Mouse (Mus musculus) hindbrain, postnatal 0 days (tissue): ENCODE results near the gene Nrbf2. TPM values are rescaled to one million over a fixed set of nuclear protein-coding genes. Genes with fewer than 3 reads are reported as not detected.
A peak's percentile ranks its signal among the peaks of the same experiment; 100 is the strongest.

ENCODE experiments used
- ATAC-seq: fragments of 200-750 bp; cut with Nextera tagmentation; 2 replicates; pipeline ENCODE4 v1.8.0; 2017; ENCODE audit warnings: mild to moderate bottlenecking, moderate TSS enrichment, moderate library complexity
- DNase-seq: peaks from one replicate; pipeline ENCODE4 v3.0.0-alpha.2; 2015; ENCODE audit warnings: low spot score
- H3K27ac ChIP-seq: fragments of 300-500 bp; sonication (generic); 2 replicates; pipeline ENCODE4 v1.5.1; 2014; ENCODE audit warnings: mild to moderate bottlenecking
- H3K27me3 ChIP-seq: fragments of 300-500 bp; sonication (generic); 2 replicates; pipeline ENCODE4 v1.6.1; 2014; ENCODE audit warnings: low read length, mixed read lengths; ENCODE audit not compliant: insufficient read depth
- H3K36me3 ChIP-seq: fragments of 300-500 bp; sonication (generic); 2 replicates; pipeline ENCODE4 v1.6.1; 2014; ENCODE audit warnings: low read length, mixed read lengths; ENCODE audit not compliant: insufficient read depth
- H3K4me1 ChIP-seq: fragments of 300-500 bp; sonication (generic); 2 replicates; pipeline ENCODE4 v1.6.1; 2014; ENCODE audit warnings: antibody characterized with exemption, low read length, mixed read lengths; ENCODE audit not compliant: insufficient read depth
- H3K4me2 ChIP-seq: fragments of 300-500 bp; sonication (generic); 2 replicates; pipeline ENCODE4 v1.6.1; 2014; ENCODE audit warnings: low read depth, mild to moderate bottlenecking, low read length, moderate library complexity, mixed read lengths
- H3K4me3 ChIP-seq: fragments of 300-500 bp; sonication (generic); 2 replicates; pipeline ENCODE4 v1.5.1; 2014; ENCODE audit warnings: low read length
- H3K9ac ChIP-seq: fragments of 300-500 bp; sonication (generic); replicated peaks from 2 replicates; pipeline ENCODE4 v1.6.1; 2014; ENCODE audit warnings: mild to moderate bottlenecking, low read length, moderate library complexity, mixed read lengths
- H3K9me3 ChIP-seq: fragments of 300-500 bp; sonication (generic); 2 replicates; pipeline ENCODE4 v1.6.1; 2016; ENCODE audit warnings: low read length, mixed read lengths
- CTCF ChIP-seq: IDR thresholded peaks from 2 replicates; pipeline ENCODE4 v1.5.1; 2016; ENCODE audit warnings: antibody characterized with exemption, control low read depth, low read depth
- WGBS: fragments of 180-500 bp; shearing (Covaris S2); extraction: QIAGEN DNeasy Blood & Tissue Kit; methylation state at CpG from one replicate; pipeline ENCODE4 v1.1.7; 2014; 5-methylcytosine and 5-hydroxymethylcytosine counted together
- polyA plus RNA-seq: library from polyadenylated mRNA; unstranded; fragments of >200 nt; fragmentation: Nextera tagmentation; extraction: Ambion mirVana; gene quantifications from 2 replicates; pipeline ENCODE4 v1.2.1, GENCODE M21; 2015
- total RNA-seq: library from RNA; depleted of rRNA; stranded (reverse); fragments of >200 nt; gene quantifications from 2 replicates; pipeline ENCODE4 v1.2.3, GENCODE M21; 2014

The Nrbf2 gene
- total and polyA plus RNA-seq, 2 experiments from 2014 or later: 10.6 to 33.9 TPM

DNA sequence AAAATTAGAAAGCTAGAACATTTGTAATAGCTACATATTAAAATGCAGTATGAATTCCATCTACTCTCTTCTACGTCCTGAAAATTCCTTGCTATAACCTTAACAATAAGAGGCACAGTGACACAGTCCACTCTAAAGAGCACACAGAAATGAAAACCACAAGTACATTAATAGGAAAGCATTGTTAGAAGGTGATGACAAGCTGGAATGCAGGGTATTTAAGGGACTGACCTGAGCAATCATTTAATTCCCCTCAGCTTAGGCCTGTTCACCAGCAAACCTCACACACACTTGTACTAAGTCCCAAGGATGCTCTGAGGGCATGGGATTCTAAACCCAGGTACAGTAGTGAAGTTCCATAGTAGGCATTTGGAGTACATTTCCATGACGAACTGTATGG is 2.6 kb downstream of the Nrbf2 start:
- Histone ChIP-seq H3K27me3 (no peaks in the 10 kb centered on the region), H3K4me1 (peaks cover 16% of the 10 kb centered on the region), H3K27ac (no peak overlapping the region), H3K4me3 (no peak overlapping the region), H3K9me3 (no peaks in the 10 kb centered on the region), H3K36me3 (no peaks in the 10 kb centered on the region), H3K9ac (no peak overlapping the region), H3K4me2 (no peak overlapping the region)
- TF ChIP-seq CTCF: no peak
- DNase-seq (no peak), ATAC-seq (no peak)
- 84% methylated on average over 2 of the region's 2 CpGs for WGBS

DNA sequence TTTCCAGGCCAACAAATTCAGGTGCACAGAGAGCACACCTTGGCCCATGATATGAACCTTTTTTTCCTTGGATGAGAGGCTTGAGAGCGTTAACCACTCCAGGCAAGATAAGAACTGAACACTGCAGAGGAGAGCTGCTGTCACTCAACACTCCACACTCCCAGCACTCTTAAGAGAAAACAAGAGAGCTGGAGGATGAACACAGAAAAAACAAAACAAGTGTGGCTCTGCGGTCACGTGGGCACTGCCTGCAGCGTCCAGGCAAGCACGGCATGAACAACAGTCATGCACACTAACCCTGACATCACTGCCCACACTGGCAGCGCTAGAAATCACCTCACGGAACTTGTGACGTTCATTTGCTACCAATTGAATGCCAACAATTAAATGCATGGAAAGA is 3.3 kb downstream of the Nrbf2 start:
- Histone ChIP-seq H3K9ac (no peak overlapping the region), H3K36me3 (no peaks in the 10 kb centered on the region), H3K27ac (no peak overlapping the region), H3K27me3 (no peaks in the 10 kb centered on the region), H3K4me1 (peaks cover 16% of the 10 kb centered on the region), H3K4me2 (no peak overlapping the region), H3K9me3 (no peaks in the 10 kb centered on the region), H3K4me3 (no peak overlapping the region)
- ATAC-seq (no peak), DNase-seq (no peak)
- WGBS: 73% methylated on average over 8 of the region's 8 CpGs
- TF ChIP-seq CTCF: no peak

DNA sequence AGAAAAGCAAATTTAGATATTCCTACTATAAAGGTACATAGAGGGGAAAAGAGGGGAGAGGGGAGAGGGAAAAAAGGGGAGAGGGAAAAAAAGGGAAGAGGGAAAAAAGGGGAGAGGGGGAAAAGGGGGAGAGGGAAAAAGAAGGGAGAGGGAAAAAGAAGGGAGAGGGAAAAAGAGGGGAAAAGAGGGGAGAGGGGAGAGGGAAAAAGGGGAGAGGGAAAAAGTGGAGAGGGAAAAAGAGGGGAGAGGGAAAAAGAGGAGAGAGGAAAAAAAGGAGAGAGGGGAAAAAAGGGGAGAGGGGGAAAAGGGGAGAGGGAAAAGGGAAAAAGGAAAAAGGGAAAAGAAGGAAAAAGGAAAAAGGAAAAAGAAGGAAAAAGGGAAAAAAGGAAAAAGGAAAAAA is 9.2 kb downstream of the Nrbf2 start:
- no peak overlapping the region for H3K9ac ChIP-seq
- H3K4me2 ChIP-seq: no peak overlapping the region
- H3K4me1 ChIP-seq: no peaks in the 10 kb centered on the region
- H3K27ac ChIP-seq: no peak overlapping the region
- no peaks in the 10 kb centered on the region for H3K27me3 ChIP-seq
- no peaks in the 10 kb centered on the region for H3K9me3 ChIP-seq
- H3K4me3 ChIP-seq: no peak overlapping the region
- TF ChIP-seq CTCF: no peak
- no peaks in the 10 kb centered on the region for H3K36me3 ChIP-seq
- DNase-seq (no peak), ATAC-seq (no peak)

DNA sequence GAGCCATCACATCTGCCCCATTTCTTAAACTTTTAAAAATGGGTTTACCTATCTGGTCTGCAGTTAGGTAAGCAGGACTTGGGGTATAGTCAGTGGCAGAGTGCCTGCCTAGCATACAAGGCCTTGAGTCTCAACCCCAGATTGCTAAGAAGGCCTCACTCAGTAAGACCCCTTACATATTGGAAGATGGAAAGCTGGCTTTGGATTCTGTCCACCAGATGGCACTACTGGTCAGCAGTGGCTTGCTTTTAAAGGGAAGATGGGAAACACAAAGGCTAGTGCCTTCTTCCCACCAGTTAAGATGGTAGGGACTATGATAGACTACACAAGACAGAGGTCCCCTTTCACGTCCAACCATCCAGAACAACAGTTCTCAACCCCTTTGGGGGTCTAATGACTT is 20.3 kb downstream of the Nrbf2 start:
- peak; percentile 82 for DNase-seq
- H3K27ac ChIP-seq: no peak overlapping the region
- no peak overlapping the region for H3K9ac ChIP-seq
- no peak overlapping the region for H3K4me3 ChIP-seq
- H3K27me3 ChIP-seq: no peaks in the 10 kb centered on the region
- no peak overlapping the region for H3K4me2 ChIP-seq
- TF ChIP-seq CTCF: peak; percentile 86
- H3K36me3 ChIP-seq: peaks cover 21% of the 10 kb centered on the region; the same call in 1 of the 2 replicates
- 48% methylated on average over 1 of the region's 1 CpGs for WGBS
- no peaks in the 10 kb centered on the region for H3K9me3 ChIP-seq
- peak; percentile 61; the same call in 1 of the 2 replicates for ATAC-seq
- no peaks in the 10 kb centered on the region for H3K4me1 ChIP-seq

DNA sequence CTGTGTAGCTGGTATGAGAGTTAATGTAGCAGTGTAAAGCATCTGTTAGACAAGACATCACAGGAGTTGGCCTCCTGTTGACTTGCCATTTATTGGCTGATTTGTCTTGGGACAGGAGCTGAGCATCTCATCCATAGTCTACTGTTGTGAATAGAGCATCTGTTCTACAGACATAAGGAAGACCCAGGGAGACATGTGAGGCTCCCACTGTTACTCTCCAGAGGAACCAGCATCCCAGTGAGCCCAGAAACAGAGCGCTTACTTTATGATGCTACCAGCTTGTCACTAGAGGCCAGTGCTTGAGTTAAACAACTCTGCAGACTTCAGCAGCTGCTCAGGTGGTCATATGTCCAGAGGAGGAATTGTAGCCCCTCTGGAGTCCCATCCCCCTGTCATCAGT is 32.0 kb downstream of the Nrbf2 start:
- DNase-seq (no peak), ATAC-seq (no peak)
- Histone ChIP-seq H3K4me2 (no peak overlapping the region), H3K9me3 (no peaks in the 10 kb centered on the region), H3K9ac (no peak overlapping the region), H3K27ac (no peak overlapping the region), H3K4me1 (no peaks in the 10 kb centered on the region), H3K36me3 (peaks cover 35% of the 10 kb centered on the region), H3K4me3 (no peak overlapping the region), H3K27me3 (no peaks in the 10 kb centered on the region)
- TF ChIP-seq CTCF: no peak
- WGBS: 84% methylated on average over 1 of the region's 1 CpGs

DNA sequence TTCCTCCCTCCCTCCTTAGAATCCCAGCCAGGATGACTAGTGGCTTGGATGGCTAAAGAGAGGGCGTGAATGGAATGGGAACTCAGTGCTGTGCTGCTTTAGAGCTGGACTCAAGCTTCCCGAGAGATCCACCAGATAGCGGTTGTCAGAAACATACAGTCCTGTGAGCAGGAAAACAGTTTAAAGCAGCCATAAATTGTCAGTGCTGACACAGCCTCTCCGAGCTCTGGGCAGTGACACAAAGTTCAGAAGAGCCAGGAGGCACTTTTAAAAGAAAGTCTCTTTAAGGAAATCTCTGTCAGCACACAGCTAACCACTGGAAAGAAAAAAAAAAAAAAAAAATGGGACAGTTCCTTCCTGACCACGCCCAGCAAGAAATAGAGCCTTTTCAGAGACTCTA is 32.8 kb downstream of the Nrbf2 start:
- Histone ChIP-seq H3K4me1 (no peaks in the 10 kb centered on the region), H3K9ac (no peak overlapping the region), H3K27ac (peak overlapping the region; percentile 32; the same call in 1 of the 2 replicates), H3K4me2 (no peak overlapping the region), H3K36me3 (peaks cover 37% of the 10 kb centered on the region), H3K4me3 (no peak overlapping the region), H3K9me3 (no peaks in the 10 kb centered on the region), H3K27me3 (no peaks in the 10 kb centered on the region)
- ATAC-seq (no peak), DNase-seq (no peak)
- 72% methylated on average over 5 of the region's 5 CpGs for WGBS
- TF ChIP-seq CTCF: no peak

DNA sequence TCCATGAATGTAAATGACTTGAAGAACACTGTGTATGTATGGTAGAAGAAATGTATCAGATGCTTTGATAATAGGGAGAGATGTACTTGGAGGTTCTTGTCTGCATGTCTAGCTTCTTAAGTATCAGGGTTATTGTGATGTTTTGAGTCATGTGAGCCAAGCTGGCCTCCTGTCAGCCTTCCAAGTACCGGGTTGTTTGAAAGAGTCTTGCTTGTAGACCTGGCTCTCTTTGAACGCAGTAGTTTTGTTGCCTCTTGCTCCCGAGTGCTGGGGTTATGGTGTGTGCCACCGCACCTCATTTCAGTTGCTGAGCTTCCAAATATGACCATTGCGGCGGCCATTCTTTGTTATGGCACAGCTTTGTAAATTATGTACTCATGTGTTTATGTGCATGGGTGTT is 34.3 kb downstream of the Nrbf2 start:
- Histone ChIP-seq H3K9ac (no peak overlapping the region), H3K4me3 (no peak overlapping the region), H3K27me3 (no peaks in the 10 kb centered on the region), H3K36me3 (peaks cover 38% of the 10 kb centered on the region; the same call in 1 of the 2 replicates), H3K4me1 (no peaks in the 10 kb centered on the region), H3K9me3 (no peaks in the 10 kb centered on the region), H3K4me2 (no peak overlapping the region), H3K27ac (no peak overlapping the region)
- WGBS: 80% methylated on average over 6 of the region's 6 CpGs
- DNase-seq (no peak), ATAC-seq (0 out of 2 replicates have a peak, but pooled peaks have one; percentile 24)
- no peak for TF ChIP-seq CTCF
